Mouse (Mus musculus): ENCODE data around the gene Cel. TPM values are rescaled to one million over a fixed set of nuclear protein-coding genes. Genes with fewer than 3 reads are reported as not detected.

The Cel gene
- total and polyA plus RNA-seq, 2 experiments: 0.11 to 70.5 TPM

GRCm38 (mm10) chr2:28535650-28536049 is 27.6 kb downstream of the Cel start:
- Histone ChIP-seq H3K27ac (replicated peaks; ENCODE audit: insufficient read depth, low read depth, low read length) (0 out of 2 replicates have a peak overlapping the region, but pooled peaks have one; percentile 23), H3K4me1 (ENCODE audit: control insufficient read depth, insufficient read depth, low read length) (0 out of 2 replicates have a peak, but pooled peaks cover 4% of the 10 kb centered on the region), H3K79me2 (ENCODE audit: control insufficient read depth, insufficient read depth, low read length) (no peaks in the 10 kb centered on the region), H3K36me3 (ENCODE audit: control insufficient read depth, insufficient read depth, low read length) (no peaks in the 10 kb centered on the region), H3K27me3 (ENCODE audit: control insufficient read depth, insufficient read depth, low read length) (no peaks in the 10 kb centered on the region), H3K4me3 (ENCODE audit: insufficient read depth, low read depth, low read length) (no peak overlapping the region), H3K9ac (ENCODE audit: low read depth, low read length) (no peak overlapping the region)
- no peak for DNase-seq (ENCODE audit: extremely low read depth, low read depth, low spot score)
- 67% methylated on average over 7 of the region's 7 CpGs for WGBS
- TF ChIP-seq CTCF (IDR thresholded peaks at IDR 0.05; ENCODE audit: low read depth, low read length) (no peak), POLR2A (IDR thresholded peaks at IDR 0.05; ENCODE audit: extremely low read depth, insufficient read depth, low read length) (no peak)

GRCm38 (mm10) chr2:28535263-28535540 is 28.0 kb downstream of the Cel start:
- H3K79me2 ChIP-seq (ENCODE audit: control insufficient read depth, insufficient read depth, low read length): no peaks in the 10 kb centered on the region
- no peak for DNase-seq (ENCODE audit: extremely low read depth, low read depth, low spot score)
- no peaks in the 10 kb centered on the region for H3K36me3 ChIP-seq (ENCODE audit: control insufficient read depth, insufficient read depth, low read length)
- no peak for TF ChIP-seq POLR2A (IDR thresholded peaks at IDR 0.05; ENCODE audit: extremely low read depth, insufficient read depth, low read length)
- no peak for TF ChIP-seq CTCF (IDR thresholded peaks at IDR 0.05; ENCODE audit: low read depth, low read length)
- 0 out of 2 replicates have a peak, but pooled peaks cover 4% of the 10 kb centered on the region for H3K4me1 ChIP-seq (ENCODE audit: control insufficient read depth, insufficient read depth, low read length)
- no peaks in the 10 kb centered on the region for H3K27me3 ChIP-seq (ENCODE audit: control insufficient read depth, insufficient read depth, low read length)
- H3K27ac ChIP-seq (replicated peaks; ENCODE audit: insufficient read depth, low read depth, low read length): peak overlapping the region; percentile 23; the same call in 1 of the 2 replicates
- no peak overlapping the region for H3K9ac ChIP-seq (ENCODE audit: low read depth, low read length)
- 44% methylated on average over 4 of the region's 4 CpGs for WGBS
- H3K4me3 ChIP-seq (ENCODE audit: insufficient read depth, low read depth, low read length): no peak overlapping the region

- no peaks in the 10 kb centered on the region for H3K79me2 ChIP-seq (ENCODE audit: control insufficient read depth, insufficient read depth, low read length)
- H3K4me1 ChIP-seq (ENCODE audit: control insufficient read depth, insufficient read depth, low read length): 0 out of 2 replicates have a peak, but pooled peaks cover 2% of the 10 kb centered on the region
- H3K9ac ChIP-seq (ENCODE audit: low read depth, low read length): peak overlapping the region; percentile 35; the same call in 1 of the 2 replicates
- no peaks in the 10 kb centered on the region for H3K27me3 ChIP-seq (ENCODE audit: control insufficient read depth, insufficient read depth, low read length)
- H3K4me3 ChIP-seq (ENCODE audit: insufficient read depth, low read depth, low read length): no peak overlapping the region; the same call in 1 of the 2 replicates
- TF ChIP-seq POLR2A (IDR thresholded peaks at IDR 0.05; ENCODE audit: extremely low read depth, insufficient read depth, low read length) (no peak), CTCF (IDR thresholded peaks at IDR 0.05; ENCODE audit: low read depth, low read length) (no peak)
- H3K27ac ChIP-seq (replicated peaks; ENCODE audit: insufficient read depth, low read depth, low read length): peak overlapping the region; percentile 56
- WGBS: 68% methylated on average over 11 of the region's 11 CpGs
- no peak for DNase-seq (ENCODE audit: extremely low read depth, low read depth, low spot score)
- H3K36me3 ChIP-seq (ENCODE audit: control insufficient read depth, insufficient read depth, low read length): no peaks in the 10 kb centered on the region
These were observed 28.6 kb downstream of the Cel start for GRCm38 (mm10) chr2:28534436-28535262.

GRCm38 (mm10) chr2:28533901-28534435 is 29.2 kb downstream of the Cel start:
- WGBS: 70% methylated on average over 7 of the region's 7 CpGs
- H3K4me1 ChIP-seq (ENCODE audit: control insufficient read depth, insufficient read depth, low read length): 0 out of 2 replicates have a peak, but pooled peaks cover 2% of the 10 kb centered on the region
- no peaks in the 10 kb centered on the region for H3K36me3 ChIP-seq (ENCODE audit: control insufficient read depth, insufficient read depth, low read length)
- H3K27me3 ChIP-seq (ENCODE audit: control insufficient read depth, insufficient read depth, low read length): no peaks in the 10 kb centered on the region
- no peak for TF ChIP-seq CTCF (IDR thresholded peaks at IDR 0.05; ENCODE audit: low read depth, low read length)
- no peak for TF ChIP-seq POLR2A (IDR thresholded peaks at IDR 0.05; ENCODE audit: extremely low read depth, insufficient read depth, low read length)
- H3K27ac ChIP-seq (replicated peaks; ENCODE audit: insufficient read depth, low read depth, low read length): peak overlapping the region; percentile 56; the same call in 1 of the 2 replicates
- DNase-seq (ENCODE audit: extremely low read depth, low read depth, low spot score): no peak
- H3K9ac ChIP-seq (ENCODE audit: low read depth, low read length): peak overlapping the region; percentile 88
- no peaks in the 10 kb centered on the region for H3K79me2 ChIP-seq (ENCODE audit: control insufficient read depth, insufficient read depth, low read length)
- H3K4me3 ChIP-seq (ENCODE audit: insufficient read depth, low read depth, low read length): peak overlapping the region; percentile 73

- peak; percentile 49 for DNase-seq (ENCODE audit: extremely low read depth, low read depth, low spot score)
- no peak for TF ChIP-seq POLR2A (IDR thresholded peaks at IDR 0.05; ENCODE audit: extremely low read depth, insufficient read depth, low read length)
- TF ChIP-seq CTCF (IDR thresholded peaks at IDR 0.05; ENCODE audit: low read depth, low read length): peak; percentile 27; the same call in 1 of the 2 replicates
- H3K4me1 ChIP-seq (ENCODE audit: control insufficient read depth, insufficient read depth, low read length): 0 out of 2 replicates have a peak, but pooled peaks cover 2% of the 10 kb centered on the region
- H3K79me2 ChIP-seq (ENCODE audit: control insufficient read depth, insufficient read depth, low read length): no peaks in the 10 kb centered on the region
- 3% methylated on average over 48 of the region's 49 CpGs for WGBS
- H3K27ac ChIP-seq (replicated peaks; ENCODE audit: insufficient read depth, low read depth, low read length): no peak overlapping the region
- no peaks in the 10 kb centered on the region for H3K27me3 ChIP-seq (ENCODE audit: control insufficient read depth, insufficient read depth, low read length)
- no peaks in the 10 kb centered on the region for H3K36me3 ChIP-seq (ENCODE audit: control insufficient read depth, insufficient read depth, low read length)
- peak overlapping the region; percentile 73 for H3K4me3 ChIP-seq (ENCODE audit: insufficient read depth, low read depth, low read length)
- peak overlapping the region; percentile 88 for H3K9ac ChIP-seq (ENCODE audit: low read depth, low read length)
These were observed 30.0 kb downstream of the Cel start for GRCm38 (mm10) chr2:28532938-28533771.

Data from liver, adult 2 months (tissue).